Mouse (Mus musculus) activated CD4-positive, CD25-positive, alpha-beta regulatory T cell, adult 4 months (primary cell): ENCODE results near the gene Kat14. TPM values are rescaled to one million over a fixed set of nuclear protein-coding genes. Genes with fewer than 3 reads are reported as not detected.

ENCODE experiments used
- polyA plus RNA-seq, 2 experiments: library from polyadenylated mRNA; unstranded; fragments of 100-300 nt; shearing (Covaris generic); gene quantifications; one replicate each; pipeline ENCODE4 v1.2.1; 2017

Gene Kat14
- polyA plus RNA-seq, 2 experiments from 2014 or later: 12.7 to 16.8 TPM

Other genes starting within 250 kb of the Kat14 start
- 10 to 100 TPM in 1 of 2 experiments, 1 to 10 TPM in 1; 6.4 to 11.9 TPM for gene Mgme1, start 98.3 kb upstream of the Kat14 start, polyA plus RNA-seq
- gene Snx5, start 98.1 kb upstream of the Kat14 start, polyA plus RNA-seq: 100 to 1,000 TPM in 1 of 2 experiments, 10 to 100 TPM in 1; 85.8 to 119 TPM
- gene Ovol2, start 36.8 kb upstream of the Kat14 start, polyA plus RNA-seq: not detected
- gene Pet117, start within 50 bp of the Kat14 start, polyA plus RNA-seq: 1 to 10 TPM in 1 of 2 experiments, not detected in 1; 2.4 TPM
- gene Dzank1, start 158.4 kb downstream of the Kat14 start, polyA plus RNA-seq: under 1 TPM in 1 of 2 experiments, not detected in 1; 0.56 TPM
- 10 to 100 TPM; 20.3 to 25.2 TPM for gene Polr3f, start 158.7 kb downstream of the Kat14 start, polyA plus RNA-seq
- 10 to 100 TPM in 1 of 2 experiments, 1 to 10 TPM in 1; 9.6 to 10.2 TPM for gene Rbbp9, start 181.9 kb downstream of the Kat14 start, polyA plus RNA-seq
- gene Sec23b, start 187.2 kb downstream of the Kat14 start, polyA plus RNA-seq: 10 to 100 TPM; 73.8 to 87.4 TPM
- gene Smim26, start 225.1 kb downstream of the Kat14 start, polyA plus RNA-seq: 10 to 100 TPM; 25.8 to 27.3 TPM
- gene Dtd1, start 230.9 kb downstream of the Kat14 start, polyA plus RNA-seq: 10 to 100 TPM; 65.4 to 72.3 TPM